ENCODE assay signal across 14 mouse cellular contexts in genomic region chr8:7560645-7561044, GRCm38 (mm10).
"Had no signal": no experiment of that assay in that cellular context is flagged by ENCODE, and none has a peak within 500 bp of the region (broad histone marks: within the 10 kb centered on the region; RNA-seq: fewer than 3 reads in every experiment).

No protein-coding gene starts in this region.

- H3K4me1 ChIP-seq: liver, embryonic 13.5 days; midbrain, embryonic 12.5 days; stomach, embryonic 15.5 days had no signal

- H3K9ac ChIP-seq: liver, embryonic 13.5 days; midbrain, embryonic 12.5 days; stomach, embryonic 15.5 days had no signal

- H3K4me2 ChIP-seq: liver, embryonic 13.5 days; midbrain, embryonic 12.5 days; stomach, embryonic 15.5 days had no signal

- DNase-seq: kidney, adult 2 months; kidney, postnatal 36 days; layer of hippocampus, postnatal 36 days; liver, embryonic 13.5 days; lung, adult 2 months; lung, postnatal 14 days; lung, postnatal 4 days; right cerebral cortex, postnatal 25 days; spleen, adult 18-20 months; thymus, postnatal 25 days had no signal

- H3K4me3 ChIP-seq: left cerebral cortex, adult 2 months; liver, embryonic 13.5 days; midbrain, embryonic 12.5 days; stomach, embryonic 15.5 days had no signal

- H3K27me3 ChIP-seq: liver, embryonic 13.5 days; midbrain, embryonic 12.5 days; stomach, embryonic 15.5 days had no signal

- ATAC-seq: intestine, postnatal 0 days had no signal

- H3K27ac ChIP-seq: left cerebral cortex, adult 2 months; liver, embryonic 13.5 days; midbrain, embryonic 12.5 days; stomach, embryonic 15.5 days had no signal

- H3K36me3 ChIP-seq: liver, embryonic 13.5 days; midbrain, embryonic 12.5 days; stomach, embryonic 15.5 days had no signal

- H3K9me3 ChIP-seq: liver, embryonic 13.5 days; midbrain, embryonic 12.5 days; stomach, embryonic 15.5 days had no signal
